Mouse (Mus musculus): ENCODE results near the gene Cacna1c.

GRCm38 (mm10) chr6:119058896-119059295, 137.3 kb downstream of the Cacna1c start:
- TF ChIP-seq ZC3H11A (IDR thresholded peaks at IDR 0.05; ENCODE audit: borderline replicate concordance, low read depth, low read length) (no peak), ZNF384 (IDR thresholded peaks at IDR 0.05; ENCODE audit: low read depth, low read length) (no peak), CHD2 (IDR thresholded peaks at IDR 0.05; ENCODE audit: low read depth, low read length) (no peak), MAFK (IDR thresholded peaks at IDR 0.05; ENCODE audit: insufficient read depth, low read depth, low read length) (no peak)
